Mouse (Mus musculus) urinary bladder, postnatal 36 days (tissue): ENCODE data around the gene Vmn2r5.
"Not testable (repeated sequence)": the region's sequence is repeated elsewhere in the genome, so short reads cannot be mapped to it uniquely, and the experiment has no call there.

ENCODE experiments used
- DNase-seq, 2 experiments: peaks; one replicate each; pipeline ENCODE4 v3.0.0; 2022; ENCODE audit warnings: low spot score in 2 of 2, mixed read lengths in 1 of 2

Vmn2r5 gene

GRCm38 (mm10) chr3:64509742-64510141, at the start of gene Vmn2r5:
Gene Vmn2r5 (minus strand): TSS chr3:64509842.
- not testable (repeated sequence) for DNase-seq

DNA sequence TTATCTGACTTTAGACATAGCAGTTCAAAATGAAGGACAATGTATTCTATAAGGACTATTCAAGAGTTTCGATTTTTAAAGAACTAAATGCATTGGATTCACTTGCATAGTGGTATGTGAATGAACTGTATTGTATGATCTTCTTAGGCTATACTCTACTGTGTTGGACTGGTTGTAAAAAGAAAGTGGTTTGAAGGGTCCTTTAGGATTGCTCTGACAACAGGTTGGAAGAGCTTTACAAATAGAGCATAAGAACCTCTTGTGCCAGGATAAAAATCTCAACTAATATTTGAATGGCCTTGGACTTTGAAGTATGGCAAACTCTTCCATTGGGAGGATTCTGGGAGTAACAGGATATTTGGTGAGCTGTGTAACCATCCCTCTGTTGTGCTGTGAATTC, 13.9 kb upstream of the Vmn2r5 start:
- not testable (repeated sequence) for DNase-seq
